Comparison of ENCODE assay signal across 18 mouse cellular contexts in the genomic region with DNA sequence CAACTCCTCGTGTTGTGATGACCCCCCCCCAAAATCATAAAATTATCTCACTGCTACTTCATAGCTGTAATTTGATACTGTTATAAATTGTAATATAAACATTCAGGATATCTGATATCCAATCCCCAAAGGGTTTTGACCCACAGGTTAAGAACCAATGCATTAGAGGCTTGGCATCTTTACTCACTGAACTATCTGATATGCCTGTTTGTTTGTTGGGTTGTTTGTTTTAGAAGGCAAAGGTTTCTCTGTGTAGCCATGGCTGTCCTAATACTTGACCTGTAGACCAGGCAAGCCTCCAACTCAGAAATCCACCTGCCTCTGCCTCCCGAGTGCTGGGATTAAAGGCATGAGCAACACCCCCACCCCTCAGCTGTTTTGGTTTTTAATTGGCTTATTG.
"Had no signal": no experiment of that assay in that cellular context is flagged by ENCODE, and none has a peak within 500 bp of the region (broad histone marks: within the 10 kb centered on the region; RNA-seq: fewer than 3 reads in every experiment).

No protein-coding gene starts in this region.

- DNase-seq: lung, adult 18-20 months; lung, embryonic 14.5 days; lung, postnatal 10 days; lung, postnatal 4 days; midbrain, embryonic 14.5 days; retina, postnatal 1 day; right cerebral cortex, adult 18-20 months; right cerebral cortex, postnatal 25 days; right cerebral cortex, postnatal 4 days; spleen, adult 18-20 months; thymus, adult 18-20 months; thymus, postnatal 14 days; thymus, postnatal 36 days had no signal

- H3K27ac ChIP-seq: midbrain, embryonic 10.5 days; midbrain, embryonic 12.5 days; neural tube, embryonic 13.5 days; neural tube, embryonic 15.5 days had no signal

- H3K9ac ChIP-seq: lung, embryonic 14.5 days; midbrain, embryonic 12.5 days; neural tube, embryonic 13.5 days; neural tube, embryonic 15.5 days had no signal

- H3K4me3 ChIP-seq: midbrain, embryonic 10.5 days; midbrain, embryonic 12.5 days; myocyte; neural tube, embryonic 13.5 days; neural tube, embryonic 15.5 days had no signal
